Mouse (Mus musculus) ES-Bruce4 (cell line): Measurements from ENCODE around the gene Rab4b.

Experiments used
- CTCF ChIP-seq: IDR thresholded peaks from one replicate; pipeline ENCODE4 v1.8.1; 2011; ENCODE audit warnings: low read depth, low read length
- EP300 ChIP-seq: IDR thresholded peaks from 2 replicates; pipeline ENCODE4 v1.6.1; 2011; ENCODE audit warnings: low read depth, low read length; ENCODE audit not compliant: insufficient read depth
- POLR2A ChIP-seq: IDR thresholded peaks from one replicate; pipeline ENCODE4 v1.8.1; 2011; ENCODE audit warnings: low read length; ENCODE audit not compliant: insufficient read depth

DNA sequence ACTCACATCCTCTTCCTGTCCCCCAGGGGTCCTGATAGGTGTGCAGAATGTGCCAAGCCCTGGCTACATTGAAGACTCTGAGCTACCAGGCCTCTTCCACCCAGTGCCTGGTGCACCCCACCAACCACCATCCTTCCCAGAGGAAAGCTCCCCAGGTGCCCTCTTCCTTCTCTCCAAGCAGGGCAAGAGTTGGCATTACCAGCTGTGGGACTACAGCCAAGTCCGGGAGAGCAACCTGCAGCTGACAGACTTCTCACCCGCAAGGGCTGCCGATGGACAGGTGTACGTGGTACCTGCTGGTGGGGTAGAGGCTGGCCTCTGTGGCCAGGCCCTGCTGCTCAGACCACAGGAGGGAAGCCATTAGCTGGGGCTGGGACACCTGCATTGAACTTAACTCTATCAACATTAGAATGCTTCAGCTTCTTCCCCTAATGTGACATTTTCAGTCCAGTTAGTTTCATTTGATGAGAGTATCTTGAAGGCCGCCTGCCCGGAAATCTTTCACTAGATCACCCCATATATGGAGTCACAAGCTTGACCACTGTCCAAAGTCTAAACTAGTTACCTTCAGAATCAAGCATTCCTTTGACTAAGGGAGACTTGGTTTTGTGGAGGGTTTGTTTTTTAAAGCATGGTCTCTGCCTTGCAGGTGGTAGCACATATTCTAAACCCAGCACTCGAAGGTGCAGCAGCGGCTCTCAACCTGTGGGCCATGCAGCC, 25.2 kb upstream of the Rab4b start:
- TF ChIP-seq POLR2A, result no peak
- TF ChIP-seq CTCF, result no peak
- TF ChIP-seq EP300, result no peak
